ENCODE assay signal across 9 mouse cellular contexts in genomic region chr8:105278911-105279334, GRCm38 (mm10). TPM values are rescaled to one million over a fixed set of nuclear protein-coding genes. Genes with fewer than 3 reads are reported as not detected.
DNase-seq lines count a peak whose midpoint lies in the region; ATAC-seq lines count a peak whose summit lies in the region.
"Had no signal": no experiment of that assay in that cellular context is flagged by ENCODE, and none has a peak within 500 bp of the region (broad histone marks: within the 10 kb centered on the region; RNA-seq: fewer than 3 reads in every experiment).

No protein-coding gene starts in this region.

- no peak overlapping the region for H3K27ac ChIP-seq in heart, embryonic 11.5 days (ENCODE audit: low read depth, low read length)
- no peak overlapping the region for H3K27ac ChIP-seq in limb, embryonic 10.5 days
- no peak overlapping the region for H3K27ac ChIP-seq in midbrain, embryonic 10.5 days (replicated peaks)
- H3K27ac ChIP-seq: macrophage had no signal

- 0 out of 2 replicates have a peak overlapping the region, but pooled peaks have one; percentile 34 for H3K9ac ChIP-seq in heart, embryonic 11.5 days (ENCODE audit: low read depth, low read length)

- DNase-seq in spleen, adult 12 weeks (ENCODE audit: low spot score) = peak; percentile 58
- no peak for DNase-seq in spleen, postnatal 14 days (ENCODE audit: low spot score in 2 of 2)
- DNase-seq in kidney, adult 9 months = peak; percentile 93
- no peak for DNase-seq in limb, embryonic 10.5 days (ENCODE audit: low spot score)
- DNase-seq in midbrain, embryonic 10.5 days (ENCODE audit: low spot score) = no peak
- peak; percentile 59 for DNase-seq in splenic B cell, adult 2 months (ENCODE audit: low read depth, low spot score)

- peak overlapping the region; percentile 22 for H3K4me3 ChIP-seq in heart, embryonic 11.5 days (ENCODE audit: low read depth, low read length)
- H3K4me3 ChIP-seq in limb, embryonic 10.5 days = peak overlapping the region; percentile 22
- H3K4me3 ChIP-seq in midbrain, embryonic 10.5 days = peak overlapping the region; percentile 34

- 3% methylated on average over 28 of the region's 28 CpGs for WGBS in heart, embryonic 11.5 days (ENCODE audit: insufficient replicate concordance)
- WGBS in limb, embryonic 10.5 days = 3% methylated on average over 28 of the region's 28 CpGs
- WGBS in midbrain, embryonic 10.5 days = 2% methylated on average over 28 of the region's 28 CpGs

- no peaks in the 10 kb centered on the region for H3K9me3 ChIP-seq in heart, embryonic 11.5 days (replicated peaks; ENCODE audit: control insufficient read depth, low read length)
- H3K9me3 ChIP-seq in limb, embryonic 10.5 days (replicated peaks) = no peaks in the 10 kb centered on the region
- H3K9me3 ChIP-seq in midbrain, embryonic 10.5 days (replicated peaks) = no peaks in the 10 kb centered on the region

- no peaks in the 10 kb centered on the region for H3K36me3 ChIP-seq in heart, embryonic 11.5 days (ENCODE audit: control insufficient read depth, insufficient read depth, low read length)
- peaks cover 24% of the 10 kb centered on the region for H3K36me3 ChIP-seq in limb, embryonic 10.5 days
- H3K36me3 ChIP-seq in midbrain, embryonic 10.5 days = peaks cover 37% of the 10 kb centered on the region
- no peaks in the 10 kb centered on the region for H3K36me3 ChIP-seq in splenic B cell, adult 2 months (ENCODE audit: control insufficient read depth, insufficient read depth, low read length, poor library complexity, severe bottlenecking)

- H3K4me2 ChIP-seq in heart, embryonic 11.5 days = peak overlapping the region; percentile 59

- H3K27me3 ChIP-seq in heart, embryonic 11.5 days (ENCODE audit: control insufficient read depth, insufficient read depth, low read length) = peaks cover 72% of the 10 kb centered on the region
- peaks cover 100% of the 10 kb centered on the region for H3K27me3 ChIP-seq in limb, embryonic 10.5 days (ENCODE audit: low read depth, poor library complexity, severe bottlenecking)
- peaks cover 100% of the 10 kb centered on the region for H3K27me3 ChIP-seq in midbrain, embryonic 10.5 days (ENCODE audit: low read depth, poor library complexity, severe bottlenecking)
- no peaks in the 10 kb centered on the region for H3K27me3 ChIP-seq in splenic B cell, adult 2 months (ENCODE audit: control insufficient read depth, insufficient read depth, low read length, poor library complexity, severe bottlenecking)

- peaks cover 11% of the 10 kb centered on the region for H3K4me1 ChIP-seq in heart, embryonic 11.5 days (ENCODE audit: control insufficient read depth, insufficient read depth, low read length)
- H3K4me1 ChIP-seq in limb, embryonic 10.5 days = peaks cover 28% of the 10 kb centered on the region
- H3K4me1 ChIP-seq in midbrain, embryonic 10.5 days = peaks cover 30% of the 10 kb centered on the region

- peak; percentile 79 for ATAC-seq in erythroblast, adult 5-6 weeks (replicated peaks; ENCODE audit: low FRiP score, poor library complexity, severe bottlenecking)
- ATAC-seq in heart, embryonic 11.5 days (replicated peaks; ENCODE audit: insufficient number of reproducible peaks, low FRiP score, low TSS enrichment) = no peak

RNA-seq across cellular contexts. Expression of gene Nol3, which starts 3.0 kb away (rescaled TPM):
- not detected in 2 replicates for total RNA-seq in erythroblast, adult 5-6 weeks (2015; ENCODE audit: low replicate concordance)
- total RNA-seq in erythroblast, adult 5-6 weeks (2017; ENCODE audit: low replicate concordance) = not detected in 2 replicates
- 1.8 and 2.0 TPM in 2 replicates for polyA plus RNA-seq in heart, embryonic 11.5 days (2014; fragmentation: Nextera tagmentation; extraction: Ambion mirVana)
- polyA plus RNA-seq in limb, embryonic 10.5 days (2016; fragmentation: Nextera tagmentation; extraction: Ambion mirVana) = 0.40 and 0.45 TPM in 2 replicates
- polyA plus RNA-seq in midbrain, embryonic 10.5 days (2016; fragmentation: Nextera tagmentation; extraction: Ambion mirVana) = 1.4 and 2.3 TPM in 2 replicates

RNA-seq across cellular contexts. Expression of gene Hsf4, which starts 9.3 kb away (rescaled TPM):
- total RNA-seq in erythroblast, adult 5-6 weeks (2015; ENCODE audit: low replicate concordance) = not detected in 2 replicates
- total RNA-seq in erythroblast, adult 5-6 weeks (2017; ENCODE audit: low replicate concordance) = not detected in 2 replicates
- polyA plus RNA-seq in heart, embryonic 11.5 days (2014; fragmentation: Nextera tagmentation; extraction: Ambion mirVana) = not detected in 2 replicates
- 0.10 TPM in 1 of 2 replicates, not detected in the other for polyA plus RNA-seq in limb, embryonic 10.5 days (2016; fragmentation: Nextera tagmentation; extraction: Ambion mirVana)
- 0.10 TPM in 1 of 2 replicates, not detected in the other for polyA plus RNA-seq in midbrain, embryonic 10.5 days (2016; fragmentation: Nextera tagmentation; extraction: Ambion mirVana)

RNA-seq across cellular contexts. Expression of gene 4931428F04Rik, which starts 10.7 kb away (rescaled TPM):
- total RNA-seq in erythroblast, adult 5-6 weeks (2015; ENCODE audit: low replicate concordance) = 1.0 and 3.8 TPM in 2 replicates
- total RNA-seq in erythroblast, adult 5-6 weeks (2017; ENCODE audit: low replicate concordance) = 0.70 and 1.2 TPM in 2 replicates
- 4.5 and 6.7 TPM in 2 replicates for polyA plus RNA-seq in heart, embryonic 11.5 days (2014; fragmentation: Nextera tagmentation; extraction: Ambion mirVana)
- polyA plus RNA-seq in limb, embryonic 10.5 days (2016; fragmentation: Nextera tagmentation; extraction: Ambion mirVana) = 13.9 and 19.2 TPM in 2 replicates
- polyA plus RNA-seq in midbrain, embryonic 10.5 days (2016; fragmentation: Nextera tagmentation; extraction: Ambion mirVana) = 26.4 and 36.8 TPM in 2 replicates

RNA-seq across cellular contexts. Expression of gene Fbxl8, which starts 14.5 kb away (rescaled TPM):
- 1.3 and 3.5 TPM in 2 replicates for total RNA-seq in erythroblast, adult 5-6 weeks (2015; ENCODE audit: low replicate concordance)
- total RNA-seq in erythroblast, adult 5-6 weeks (2017; ENCODE audit: low replicate concordance) = 0.28 and 0.94 TPM in 2 replicates
- 2.3 and 2.8 TPM in 2 replicates for polyA plus RNA-seq in heart, embryonic 11.5 days (2014; fragmentation: Nextera tagmentation; extraction: Ambion mirVana)
- 0.81 and 1.1 TPM in 2 replicates for polyA plus RNA-seq in limb, embryonic 10.5 days (2016; fragmentation: Nextera tagmentation; extraction: Ambion mirVana)
- 0.64 and 0.72 TPM in 2 replicates for polyA plus RNA-seq in midbrain, embryonic 10.5 days (2016; fragmentation: Nextera tagmentation; extraction: Ambion mirVana)

RNA-seq across cellular contexts. Expression of gene Tradd, which starts 14.5 kb away (rescaled TPM):
- 2.3 and 3.5 TPM in 2 replicates for total RNA-seq in erythroblast, adult 5-6 weeks (2015; ENCODE audit: low replicate concordance)
- 3.6 and 5.9 TPM in 2 replicates for total RNA-seq in erythroblast, adult 5-6 weeks (2017; ENCODE audit: low replicate concordance)
- 14.3 and 17.0 TPM in 2 replicates for polyA plus RNA-seq in heart, embryonic 11.5 days (2014; fragmentation: Nextera tagmentation; extraction: Ambion mirVana)
- 11.4 and 12.1 TPM in 2 replicates for polyA plus RNA-seq in limb, embryonic 10.5 days (2016; fragmentation: Nextera tagmentation; extraction: Ambion mirVana)
- polyA plus RNA-seq in midbrain, embryonic 10.5 days (2016; fragmentation: Nextera tagmentation; extraction: Ambion mirVana) = 13.6 and 14.6 TPM in 2 replicates

Comparison
In these comparisons a context has a peak if more than half of its experiments do, and no peak if none do; other contexts are left out.
1. DNase-seq: peak in spleen, adult 12 weeks (single experiment), kidney, adult 9 months (single experiment) and splenic B cell, adult 2 months (single experiment); none in spleen, postnatal 14 days (0 of 2), limb, embryonic 10.5 days (single experiment) and midbrain, embryonic 10.5 days (single experiment).
2. Peak in every context shown above with its lines, with median percentiles within 50 percentile points of each other: H3K4me3 ChIP-seq.